Mouse (Mus musculus): ENCODE measurements at regions not wholly inside any gene's neighbourhood (a gene's known extent, or its start where the extent isn't known, plus 50 kb on each side); places are given as distances from the start of the nearest gene placed in this dataset.
A peak's percentile ranks its signal among the peaks of the same experiment; 100 is the strongest.
"Not testable (repeated sequence)": the region's sequence is repeated elsewhere in the genome, so short reads cannot be mapped to it uniquely, and the experiment has no call there.

GRCm38 (mm10) chr5:97289401-97290165, 102.6 kb downstream of the Naa11 start:
- no peak for DNase-seq (ENCODE audit: low spot score)
- Histone ChIP-seq H3K36me3 (ENCODE audit: control insufficient read depth, insufficient read depth, low read length) (no peaks in the 10 kb centered on the region), H3K4me2 (replicated peaks; ENCODE audit: low read depth) (no peak overlapping the region), H3K4me1 (replicated peaks; ENCODE audit: control insufficient read depth, insufficient read depth) (no peaks in the 10 kb centered on the region), H3K9ac (ENCODE audit: low read length) (no peak overlapping the region), H3K27me3 (ENCODE audit: control insufficient read depth, insufficient read depth, low read length) (no peaks in the 10 kb centered on the region), H3K4me3 (ENCODE audit: low read depth, low read length) (no peak overlapping the region), H3K27ac (replicated peaks) (no peak overlapping the region), H3K9me3 (ENCODE audit: control insufficient read depth, low read length) (no peaks in the 10 kb centered on the region)
- ATAC-seq (ENCODE audit: low FRiP score, low TSS enrichment), result no peak
- TF ChIP-seq EP300 (optimal IDR thresholded peaks at IDR 0.05), result no peak
- TF ChIP-seq CTCF (IDR thresholded peaks at IDR 0.05; ENCODE audit: low read depth), result no peak
- 72% methylated on average over 8 of the region's 8 CpGs for WGBS

- Histone ChIP-seq H3K27me3 (ENCODE audit: control insufficient read depth, insufficient read depth, low read length) (no peaks in the 10 kb centered on the region), H3K36me3 (ENCODE audit: control insufficient read depth, insufficient read depth, low read length) (no peaks in the 10 kb centered on the region), H3K9me3 (ENCODE audit: control insufficient read depth, low read length) (no peaks in the 10 kb centered on the region), H3K27ac (replicated peaks) (no peak overlapping the region), H3K9ac (ENCODE audit: low read length) (no peak overlapping the region), H3K4me3 (ENCODE audit: low read depth, low read length) (no peak overlapping the region), H3K4me1 (replicated peaks; ENCODE audit: control insufficient read depth, insufficient read depth) (no peaks in the 10 kb centered on the region), H3K4me2 (replicated peaks; ENCODE audit: low read depth) (no peak overlapping the region)
- TF ChIP-seq EP300 (optimal IDR thresholded peaks at IDR 0.05), result no peak
- no peak for TF ChIP-seq CTCF (IDR thresholded peaks at IDR 0.05; ENCODE audit: low read depth)
- ATAC-seq (ENCODE audit: low FRiP score, low TSS enrichment) (no peak), DNase-seq (ENCODE audit: low spot score) (no peak)
- 75% methylated on average over 5 of the region's 5 CpGs for WGBS
Observed at GRCm38 (mm10) chr5:97279455-97279854, 112.7 kb downstream of the Naa11 start.

DNA sequence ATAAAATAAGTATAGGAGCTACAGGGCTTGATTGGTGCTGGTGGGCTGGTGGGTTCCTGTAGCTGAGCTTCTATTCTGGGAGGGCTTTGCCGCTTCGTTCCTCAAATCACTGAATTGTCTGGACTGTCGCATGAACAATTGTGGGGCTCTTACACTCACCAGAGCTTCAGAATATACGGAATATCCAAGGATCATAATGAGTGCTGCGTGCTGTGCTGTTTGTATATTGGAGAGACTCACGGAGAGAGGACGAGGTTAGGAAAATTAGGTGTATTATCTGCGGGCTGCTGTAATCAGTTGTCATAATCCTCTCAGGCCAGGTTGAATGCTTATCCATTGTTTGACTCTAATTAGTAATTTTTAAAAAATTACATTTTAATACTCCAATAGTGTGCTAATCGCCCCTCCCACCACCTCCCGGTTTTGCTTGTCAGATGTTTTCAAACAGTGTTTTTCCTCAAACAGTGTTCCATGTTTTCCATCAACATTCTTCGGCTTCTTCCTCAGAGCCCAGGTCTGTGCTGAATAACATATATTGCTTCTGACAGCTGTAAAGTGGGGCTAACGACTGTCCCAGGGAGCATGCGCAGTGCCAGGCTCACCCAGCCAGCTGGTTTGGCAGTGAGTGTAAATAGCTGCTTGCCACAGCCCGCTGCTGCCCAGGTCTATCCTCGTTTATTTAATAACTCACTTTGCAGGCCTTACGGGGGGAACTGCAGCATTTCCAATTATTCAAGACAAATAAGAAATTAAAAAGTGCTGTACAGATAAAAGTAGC, 114.2 kb downstream of the Naa11 start:
- Histone ChIP-seq H3K4me3 (ENCODE audit: low read depth, low read length) (no peak overlapping the region), H3K4me1 (replicated peaks; ENCODE audit: control insufficient read depth, insufficient read depth) (no peaks in the 10 kb centered on the region), H3K9ac (ENCODE audit: low read length) (no peak overlapping the region), H3K4me2 (replicated peaks; ENCODE audit: low read depth) (no peak overlapping the region), H3K36me3 (ENCODE audit: control insufficient read depth, insufficient read depth, low read length) (no peaks in the 10 kb centered on the region), H3K9me3 (ENCODE audit: control insufficient read depth, low read length) (no peaks in the 10 kb centered on the region), H3K27ac (replicated peaks) (no peak overlapping the region), H3K27me3 (ENCODE audit: control insufficient read depth, insufficient read depth, low read length) (no peaks in the 10 kb centered on the region)
- no peak for TF ChIP-seq EP300 (optimal IDR thresholded peaks at IDR 0.05)
- TF ChIP-seq CTCF (IDR thresholded peaks at IDR 0.05; ENCODE audit: low read depth), result no peak
- 62% methylated on average over 16 of the region's 16 CpGs for WGBS
- no peak for ATAC-seq (ENCODE audit: low FRiP score, low TSS enrichment)
- peak; percentile 27 for DNase-seq (ENCODE audit: low spot score)

DNA sequence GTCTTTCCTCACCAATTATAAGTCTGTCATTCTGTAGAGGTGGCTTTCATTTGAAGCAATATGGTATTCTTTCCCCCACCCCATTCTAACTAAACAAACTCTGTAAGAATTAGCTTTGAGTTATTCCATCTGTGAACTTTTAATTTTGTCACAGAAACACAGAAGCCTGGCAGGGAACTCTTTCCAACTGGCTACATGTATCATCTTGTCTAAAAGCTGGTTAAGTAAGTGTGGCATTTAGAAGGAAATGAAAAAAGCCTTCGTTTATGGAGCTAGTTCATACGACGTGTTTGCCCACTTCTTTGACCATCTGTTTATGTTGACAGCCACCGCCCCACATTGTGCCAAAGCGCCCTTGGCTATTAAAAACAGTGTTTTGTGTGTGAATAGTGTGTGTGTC, 115.5 kb downstream of the Naa11 start:
- no peak for ATAC-seq (ENCODE audit: low FRiP score, low TSS enrichment)
- no peak overlapping the region for H3K4me2 ChIP-seq (replicated peaks; ENCODE audit: low read depth)
- WGBS, result 43% methylated on average over 5 of the region's 5 CpGs

DNA sequence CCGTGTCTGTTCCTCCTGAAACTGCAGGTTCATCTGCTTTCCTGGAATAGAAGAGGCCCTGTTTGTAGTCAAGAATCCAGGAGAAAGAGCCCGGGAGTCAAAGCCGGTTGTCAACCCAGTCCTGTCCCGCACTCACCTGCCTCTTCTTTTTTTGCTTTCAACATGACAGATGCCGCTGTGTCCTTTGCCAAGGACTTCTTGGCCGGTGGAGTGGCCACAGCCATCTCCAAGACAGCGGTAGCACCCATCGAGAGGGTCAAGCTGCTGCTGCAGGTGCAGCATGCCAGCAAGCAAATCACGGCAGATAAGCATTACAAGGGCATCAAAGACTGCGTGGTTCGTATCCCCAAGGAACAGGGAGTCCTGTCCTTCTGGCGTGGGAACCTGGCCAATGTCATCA, 127.5 kb downstream of the Naa11 start:
- not testable (repeated sequence) for H3K36me3 ChIP-seq (ENCODE audit: control insufficient read depth, insufficient read depth, low read length); ATAC-seq (ENCODE audit: low FRiP score, low TSS enrichment); DNase-seq (ENCODE audit: low spot score); H3K9me3 ChIP-seq (ENCODE audit: control insufficient read depth, low read length); H3K4me1 ChIP-seq (replicated peaks; ENCODE audit: control insufficient read depth, insufficient read depth); H3K27me3 ChIP-seq (ENCODE audit: control insufficient read depth, insufficient read depth, low read length); H3K4me2 ChIP-seq (replicated peaks; ENCODE audit: low read depth); H3K27ac ChIP-seq (replicated peaks); H3K4me3 ChIP-seq (ENCODE audit: low read depth, low read length); H3K9ac ChIP-seq (ENCODE audit: low read length)
- 74% methylated on average over 12 of the region's 12 CpGs for WGBS

More for the DNA sequence above, 115.5 kb downstream of the Naa11 start:
- H3K4me1 ChIP-seq (replicated peaks; ENCODE audit: control insufficient read depth, insufficient read depth), result no peaks in the 10 kb centered on the region
- no peaks in the 10 kb centered on the region for H3K36me3 ChIP-seq (ENCODE audit: control insufficient read depth, insufficient read depth, low read length)
- H3K4me3 ChIP-seq (ENCODE audit: low read depth, low read length), result no peak overlapping the region
- DNase-seq (ENCODE audit: low spot score), result no peak
- H3K27me3 ChIP-seq (ENCODE audit: control insufficient read depth, insufficient read depth, low read length), result no peaks in the 10 kb centered on the region
- no peak overlapping the region for H3K9ac ChIP-seq (ENCODE audit: low read length)
- no peak for TF ChIP-seq CTCF (IDR thresholded peaks at IDR 0.05; ENCODE audit: low read depth)
- TF ChIP-seq EP300 (optimal IDR thresholded peaks at IDR 0.05), result no peak
- H3K27ac ChIP-seq (replicated peaks), result no peak overlapping the region
- no peaks in the 10 kb centered on the region for H3K9me3 ChIP-seq (ENCODE audit: control insufficient read depth, low read length)

- ATAC-seq (ENCODE audit: low FRiP score, low TSS enrichment), result peak; percentile 82; the same call in 1 of the 2 replicates
- H3K4me2 ChIP-seq (replicated peaks; ENCODE audit: low read depth), result no peak overlapping the region
- H3K9ac ChIP-seq (ENCODE audit: low read length), result no peak overlapping the region
- H3K27ac ChIP-seq (replicated peaks), result peak overlapping the region; percentile 65
- no peaks in the 10 kb centered on the region for H3K27me3 ChIP-seq (ENCODE audit: control insufficient read depth, insufficient read depth, low read length)
- DNase-seq (ENCODE audit: low spot score), result no peak
- H3K36me3 ChIP-seq (ENCODE audit: control insufficient read depth, insufficient read depth, low read length), result no peaks in the 10 kb centered on the region
- H3K9me3 ChIP-seq (ENCODE audit: control insufficient read depth, low read length), result no peaks in the 10 kb centered on the region
- H3K4me3 ChIP-seq (ENCODE audit: low read depth, low read length), result no peak overlapping the region
- TF ChIP-seq EP300 (optimal IDR thresholded peaks at IDR 0.05) (no peak), CTCF (IDR thresholded peaks at IDR 0.05; ENCODE audit: low read depth) (no peak)
- 55% methylated on average over 1 of the region's 1 CpGs for WGBS
- no peaks in the 10 kb centered on the region for H3K4me1 ChIP-seq (replicated peaks; ENCODE audit: control insufficient read depth, insufficient read depth)
Observed at GRCm38 (mm10) chr5:97257106-97257505, 135.1 kb downstream of the Naa11 start.

All from stomach, postnatal 0 days (tissue).